Comparison of ENCODE assay signal across 8 mouse cellular contexts in the genomic region with DNA sequence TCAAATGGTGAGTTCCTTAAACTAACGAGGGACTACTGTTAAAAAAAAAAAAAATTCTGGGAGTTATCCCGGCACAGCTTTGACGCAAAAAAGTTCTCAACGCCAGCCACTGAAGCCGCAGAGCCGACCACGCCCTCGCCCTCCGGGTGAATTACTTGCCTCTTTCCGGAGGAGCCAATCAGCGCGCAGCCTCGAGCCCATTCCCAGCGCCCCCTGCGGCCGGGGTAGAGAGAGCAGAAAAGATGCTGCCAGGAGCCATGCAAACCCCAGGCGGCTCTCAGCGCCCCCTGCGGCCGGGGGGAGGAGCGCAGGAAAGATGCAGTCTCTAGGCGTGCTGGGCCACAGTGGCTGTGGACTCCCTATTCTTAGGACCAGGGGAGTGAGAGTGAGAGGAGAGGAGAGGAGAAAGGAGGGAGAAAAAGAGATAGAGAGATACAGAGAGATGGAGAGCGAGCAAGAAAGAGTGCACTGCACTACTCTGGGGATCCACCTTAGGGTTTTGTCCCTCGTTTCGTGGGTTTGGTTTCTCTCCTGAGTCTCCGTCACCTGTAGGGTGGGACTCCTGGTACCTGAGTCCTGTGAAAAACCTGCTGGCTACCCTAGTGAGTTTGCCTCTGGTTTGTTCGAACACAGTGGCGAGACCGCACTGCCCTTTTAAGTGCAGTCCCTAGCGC. TPM values are rescaled to one million over a fixed set of nuclear protein-coding genes. Genes with fewer than 3 reads are reported as not detected.
DNase-seq lines count a peak whose midpoint lies in the region; ATAC-seq and TF ChIP-seq lines count a peak whose summit lies in the region.

No protein-coding gene starts in this region.

- peak overlapping the region; percentile 88 for H3K9ac ChIP-seq in hindbrain, embryonic 14.5 days

- whole genome bisulfite sequencing in hindbrain, embryonic 14.5 days: under 1% methylated on average over 30 of the region's 30 CpGs

- H3K27me3 ChIP-seq in Patski: no peaks in the 10 kb centered on the region
- H3K27me3 ChIP-seq in hindbrain, embryonic 14.5 days (ENCODE audit: control insufficient read depth, insufficient read depth, low read length): no peaks in the 10 kb centered on the region

- peak overlapping the region; percentile 68 for H3K27ac ChIP-seq in hindbrain, embryonic 14.5 days

- ATAC-seq in Patski: peak; percentile 89
- ATAC-seq in hindbrain, embryonic 14.5 days (ENCODE audit: low FRiP score): no peak; the same call in 1 of the 2 replicates

- H3K4me1 ChIP-seq in hindbrain, embryonic 14.5 days (replicated peaks; ENCODE audit: control insufficient read depth, insufficient read depth, low read length): peaks cover 16% of the 10 kb centered on the region

- CTCF ChIA-PET in Patski (lab: Charles Lee): interaction anchor here (0.6 to 1.8 kb wide), 7 partner anchors 9 to 48 kb away, joined by 3 to 5 read pairs (median 3); no protein-coding TSS in a partner anchor

- TF ChIP-seq CTCF in Patski (IDR thresholded peaks at IDR 0.05): peak; percentile 100

- no peaks in the 10 kb centered on the region for H3K9me3 ChIP-seq in hindbrain, embryonic 14.5 days (ENCODE audit: control insufficient read depth, low read length)

- peak overlapping the region; percentile 81 for H3K4me2 ChIP-seq in hindbrain, embryonic 14.5 days (replicated peaks)

- in situ Hi-C loops in Patski (cut with MboI; ENCODE audit: low pct_unique_long_range_greater_than_20kb): no loop called here

- no peaks in the 10 kb centered on the region for H3K36me3 ChIP-seq in hindbrain, embryonic 14.5 days (replicated peaks; ENCODE audit: control insufficient read depth, insufficient read depth)

- no peak for DNase-seq in Patski (ENCODE audit: low read depth, low spot score)
- peak; percentile 76 to 87 for DNase-seq in cerebellum, postnatal 14 days
- DNase-seq in frontal cortex, postnatal 14 days (ENCODE audit: low spot score in 2 of 2): peak; percentile 59 to 63
- peak; percentile 68 for DNase-seq in hindbrain, embryonic 14.5 days (ENCODE audit: low spot score)
- peak; percentile 75 to 78 for DNase-seq in layer of hippocampus, postnatal 36 days
- peak; percentile 93 for DNase-seq in lung, postnatal 36 days
- peak; percentile 86 for DNase-seq in retina, postnatal 1 day
- peak; percentile 82 for DNase-seq in urinary bladder, adult 2 months (ENCODE audit: low spot score)

- POLR2A ChIA-PET in Patski (lab: Charles Lee): interaction anchor here (1.8 to 2.1 kb wide), 2 partner anchors 21 to 47 kb away, joined by 4 to 15 read pairs; no protein-coding TSS in a partner anchor

- H3K4me3 ChIP-seq in hindbrain, embryonic 14.5 days (replicated peaks; ENCODE audit: low read length): peak overlapping the region; percentile 91

RNA-seq across cellular contexts. Expression of gene Exd1, which starts 0.4 kb away (rescaled TPM):
- 1.7 TPM for polyA plus RNA-seq in Patski (2021)
- polyA plus RNA-seq in hindbrain, embryonic 14.5 days (2014; fragmentation: Nextera tagmentation; extraction: Ambion mirVana): 0.34 and 1.0 TPM in 2 replicates
- under 1 TPM; 0.46 to 0.47 TPM for total RNA-seq in layer of hippocampus, postnatal 36 days (2021)
- polyA plus RNA-seq in urinary bladder, adult 2 months (2012; rRNA removed): 3.1 TPM in 2 replicates

RNA-seq across cellular contexts. Expression of gene Chp1, which starts 0.5 kb away (rescaled TPM):
- 114 TPM for polyA plus RNA-seq in Patski (2021)
- 58.5 and 59.1 TPM in 2 replicates for polyA plus RNA-seq in hindbrain, embryonic 14.5 days (2014; fragmentation: Nextera tagmentation; extraction: Ambion mirVana)
- total RNA-seq in layer of hippocampus, postnatal 36 days (2021): 100 to 1,000 TPM; 144 to 146 TPM
- polyA plus RNA-seq in urinary bladder, adult 2 months (2012; rRNA removed): 133 and 134 TPM in 2 replicates
